Mouse (Mus musculus): Measurements from ENCODE around the gene Bpgm.

Gene Bpgm

DNA sequence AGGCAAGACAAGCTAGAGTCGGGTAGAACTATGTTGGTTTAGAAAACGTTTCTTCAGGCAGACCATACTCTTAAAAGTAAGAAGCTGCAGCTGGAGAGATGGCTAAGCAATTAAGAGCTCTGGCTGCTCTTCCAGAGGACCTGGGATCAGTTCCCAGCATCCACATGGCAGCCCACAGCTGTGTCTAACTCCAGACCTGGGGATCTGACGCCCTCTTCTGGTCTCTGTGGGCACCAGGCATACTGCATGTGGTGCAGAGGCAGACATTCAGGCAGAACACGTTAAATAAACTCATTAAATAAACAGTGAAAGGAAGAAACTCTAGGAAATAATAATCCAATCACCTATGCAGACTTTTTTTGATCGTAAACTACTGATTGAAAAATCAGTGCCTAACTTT lies 7.4 kb downstream of the Bpgm start:
- ATAC-seq (ENCODE audit: insufficient number of reproducible peaks, low FRiP score, low TSS enrichment): no peak

DNA sequence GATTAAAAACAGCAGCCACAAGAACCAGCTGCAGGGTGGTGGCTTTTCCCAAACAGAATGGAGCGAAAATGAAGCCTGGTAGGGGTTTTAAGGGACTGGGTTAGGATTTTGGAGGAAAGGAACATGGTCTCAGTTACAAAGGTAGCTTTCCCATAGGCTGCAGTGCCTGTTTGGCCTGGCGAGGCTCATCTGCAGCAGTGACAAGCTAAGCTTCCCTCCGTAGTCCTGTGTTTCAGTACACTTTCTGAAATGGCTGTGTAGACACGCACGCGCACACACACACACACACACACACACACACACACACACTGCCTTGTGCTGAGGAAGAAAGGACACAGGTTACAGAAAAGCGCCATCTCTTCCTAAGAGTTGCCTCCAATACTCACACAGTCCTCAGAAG lies 7.8 kb downstream of the Bpgm start:
- no peak for ATAC-seq (ENCODE audit: insufficient number of reproducible peaks, low FRiP score, low TSS enrichment)

DNA sequence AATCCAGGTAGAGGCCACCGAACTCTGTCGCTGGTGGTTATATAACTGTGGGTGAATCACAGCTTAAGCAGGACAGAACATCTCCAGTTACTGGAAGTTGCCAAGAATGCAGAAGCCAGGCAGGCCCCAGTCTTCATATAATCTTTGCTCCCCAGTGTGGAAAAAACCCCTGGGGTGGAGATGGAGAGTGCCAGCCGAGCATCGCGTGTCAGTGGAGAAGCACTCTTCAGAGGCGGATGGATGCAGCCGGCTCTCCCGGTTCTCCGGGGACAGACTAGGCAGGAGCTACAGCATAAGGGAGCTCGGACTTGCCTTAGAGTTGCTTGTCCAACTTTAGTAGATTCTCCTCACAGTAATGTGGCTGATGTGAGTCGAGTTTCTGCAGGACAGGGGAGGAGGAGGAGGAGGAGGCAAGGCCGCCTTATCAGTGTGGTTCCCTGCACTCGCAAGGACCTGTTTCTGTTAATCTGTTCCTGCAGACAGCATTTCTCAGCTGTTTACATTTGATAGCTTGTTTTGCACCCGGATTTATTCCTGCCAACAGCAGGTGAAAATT lies 10.1 kb downstream of the Bpgm start:
- ATAC-seq (ENCODE audit: insufficient number of reproducible peaks, low FRiP score, low TSS enrichment): 0 out of 2 replicates have a peak, but pooled peaks have one; percentile 56

DNA sequence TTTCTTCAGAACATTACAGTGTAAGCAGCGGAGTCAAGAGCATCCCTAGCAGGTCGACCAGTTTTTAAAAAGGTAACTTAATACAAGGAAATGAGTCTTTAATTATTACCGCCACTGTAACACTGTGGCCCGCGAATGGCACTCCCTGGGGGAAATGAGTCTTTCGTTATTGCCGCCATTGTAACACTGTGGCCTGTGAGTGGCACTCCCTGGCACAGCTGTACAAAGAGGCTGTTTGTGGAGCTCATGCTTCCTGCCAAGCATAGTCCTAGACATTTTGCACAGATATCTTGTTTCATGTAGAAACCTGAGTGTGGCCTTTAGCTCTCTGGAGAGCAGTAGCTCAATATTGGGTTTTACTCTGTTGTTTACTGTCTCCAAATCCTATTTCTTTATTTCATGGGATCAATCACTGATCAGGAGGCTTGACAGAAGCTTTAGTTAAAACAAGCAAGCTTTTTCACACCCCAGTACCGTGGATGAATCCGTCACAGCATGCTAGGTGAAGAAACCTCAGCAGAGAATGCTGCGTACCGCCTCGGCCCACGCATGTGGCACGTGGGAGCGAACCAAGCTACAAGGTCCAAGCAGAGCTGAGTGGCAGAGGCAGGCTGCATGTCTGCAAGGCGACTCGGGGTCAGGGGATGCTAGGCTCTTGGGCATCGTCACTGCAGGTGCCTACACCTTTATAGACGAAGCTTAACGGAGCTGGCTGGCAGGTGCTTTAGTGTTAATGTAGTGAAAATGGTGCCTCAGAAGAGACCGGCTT lies 17.5 kb downstream of the Bpgm start:
- no peak for ATAC-seq (ENCODE audit: insufficient number of reproducible peaks, low FRiP score, low TSS enrichment)

DNA sequence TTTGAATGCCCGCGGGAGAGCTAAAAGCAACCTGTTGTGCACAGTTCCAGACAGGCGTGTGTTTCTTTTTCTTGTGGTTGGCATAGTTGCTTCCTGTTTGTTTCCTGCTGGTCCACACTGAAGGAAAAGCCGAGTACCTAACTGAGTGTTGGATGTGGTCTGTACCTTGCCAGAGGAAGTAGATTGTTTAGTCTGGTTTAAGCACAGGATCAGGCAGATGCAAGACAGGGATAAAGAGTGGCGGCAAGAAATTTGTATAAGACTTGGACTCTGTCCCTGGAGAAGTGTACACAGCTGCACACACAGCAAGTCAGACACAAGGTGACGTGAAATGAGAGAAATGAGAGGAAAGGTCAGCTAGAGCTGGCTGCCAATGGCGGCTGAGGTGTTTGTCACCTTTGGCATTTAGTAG lies 19.1 kb downstream of the Bpgm start:
- ATAC-seq (ENCODE audit: insufficient number of reproducible peaks, low FRiP score, low TSS enrichment): no peak

DNA sequence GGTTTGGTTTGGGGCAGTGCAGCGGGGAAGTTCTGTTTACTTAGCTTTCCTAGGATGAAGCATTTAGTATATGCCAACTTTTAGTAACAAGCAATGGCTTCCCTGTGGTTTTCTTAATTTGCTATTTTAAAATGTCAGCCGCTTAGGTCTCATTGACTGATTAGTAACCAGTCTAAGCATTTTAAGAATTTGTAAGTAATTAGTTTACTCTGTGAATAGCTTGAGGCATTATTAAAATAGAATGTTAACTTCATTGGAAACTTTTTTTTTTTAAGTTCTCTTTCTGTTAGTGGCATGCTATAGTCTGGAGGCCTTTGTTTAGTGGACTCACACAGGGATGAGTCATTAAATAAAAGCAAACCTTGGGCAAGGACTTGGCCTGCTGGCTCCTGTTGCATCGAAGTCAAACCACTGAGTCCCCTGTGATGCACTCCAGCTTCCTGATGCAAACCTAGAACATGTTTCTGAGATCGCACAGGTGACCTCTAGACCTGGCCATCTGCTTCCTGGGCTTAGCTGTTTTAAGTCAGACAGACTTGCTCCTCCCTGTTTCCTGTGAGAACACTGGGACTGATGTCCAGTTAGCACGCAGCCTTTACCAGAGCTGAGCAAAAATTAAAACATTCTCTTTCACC lies 22.1 kb downstream of the Bpgm start:
- no peak for ATAC-seq (ENCODE audit: insufficient number of reproducible peaks, low FRiP score, low TSS enrichment)

DNA sequence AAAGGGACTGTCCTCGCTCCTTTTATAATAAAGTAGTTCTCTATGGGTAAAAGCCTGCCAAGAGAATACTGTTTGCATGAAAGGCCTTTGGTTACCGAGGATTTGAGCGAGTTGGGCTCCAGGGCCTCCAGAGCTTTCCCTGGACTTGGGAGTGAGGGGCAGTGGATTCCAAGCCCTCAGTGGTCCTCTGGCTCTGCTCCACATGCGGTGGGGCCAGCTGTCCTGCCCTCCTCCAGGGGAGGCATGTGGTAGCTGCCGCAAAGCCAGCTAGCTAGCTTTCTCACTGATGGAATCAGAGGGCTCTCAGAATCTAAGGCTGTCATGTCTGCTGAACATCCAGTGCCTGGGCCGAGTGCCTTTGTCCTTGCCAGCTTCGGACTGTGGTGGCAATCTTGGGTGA lies 26.3 kb downstream of the Bpgm start:
- ATAC-seq (ENCODE audit: insufficient number of reproducible peaks, low FRiP score, low TSS enrichment): 0 out of 2 replicates have a peak, but pooled peaks have one; percentile 29

DNA sequence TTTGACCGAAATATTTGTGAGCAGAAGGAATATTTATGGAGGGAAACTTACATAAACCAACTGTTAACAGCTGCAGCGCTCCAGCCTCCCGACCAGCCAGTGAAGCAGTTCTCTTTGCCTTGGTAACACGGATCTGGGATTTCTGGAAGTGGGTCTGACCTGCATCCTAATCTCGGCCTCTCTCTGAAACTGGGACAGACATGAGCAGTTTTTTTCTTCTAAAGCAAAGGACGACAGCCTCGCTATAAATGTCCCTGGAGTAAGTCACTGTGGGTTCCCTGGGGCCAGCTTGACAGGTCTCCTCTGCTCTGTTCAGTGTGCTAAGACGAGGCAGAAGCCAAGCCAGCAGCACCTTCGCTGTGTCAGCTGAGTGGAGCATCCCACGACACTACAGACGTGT lies 29.9 kb downstream of the Bpgm start:
- peak; percentile 59; the same call in 1 of the 2 replicates for ATAC-seq (ENCODE audit: insufficient number of reproducible peaks, low FRiP score, low TSS enrichment)

DNA sequence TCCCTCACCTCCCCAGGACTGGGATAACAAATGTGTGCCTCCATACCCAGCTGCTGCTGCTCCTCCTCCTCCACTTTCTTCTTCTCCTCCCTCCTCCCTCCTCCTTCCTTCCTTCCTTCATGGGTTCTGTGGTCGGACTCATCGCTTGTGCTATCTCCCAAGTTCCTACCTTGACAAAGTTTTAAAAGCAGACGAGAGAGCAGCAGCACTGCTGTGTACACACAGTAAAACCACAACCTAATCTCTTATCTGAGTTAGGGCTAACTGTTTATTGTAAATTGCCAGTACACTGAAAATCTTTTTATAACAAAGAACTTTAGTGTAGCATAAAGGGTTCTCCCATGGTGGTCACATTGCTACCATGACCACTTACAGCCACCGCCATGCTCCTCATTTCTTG lies 31.6 kb downstream of the Bpgm start:
- ATAC-seq (ENCODE audit: insufficient number of reproducible peaks, low FRiP score, low TSS enrichment): no peak

DNA sequence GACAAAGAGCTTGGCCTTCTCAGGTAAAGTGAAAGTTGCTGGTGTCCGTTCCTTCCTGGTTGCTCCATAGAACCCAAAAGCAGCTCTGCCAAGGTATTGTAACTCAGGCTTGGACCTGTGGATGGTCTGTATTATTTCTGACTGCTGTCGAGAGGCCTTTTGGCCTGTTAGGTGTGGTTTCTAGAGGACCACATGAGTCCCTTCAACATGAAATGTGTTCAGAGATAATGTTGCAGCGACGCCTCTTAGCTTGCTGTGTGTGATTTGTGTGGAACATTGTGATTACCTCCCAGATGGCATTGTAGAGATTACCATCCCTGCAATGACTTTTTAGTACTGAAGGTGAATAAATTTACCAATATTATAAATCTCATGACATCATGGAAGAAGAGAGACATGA lies 32.0 kb downstream of the Bpgm start:
- no peak for ATAC-seq (ENCODE audit: insufficient number of reproducible peaks, low FRiP score, low TSS enrichment)

DNA sequence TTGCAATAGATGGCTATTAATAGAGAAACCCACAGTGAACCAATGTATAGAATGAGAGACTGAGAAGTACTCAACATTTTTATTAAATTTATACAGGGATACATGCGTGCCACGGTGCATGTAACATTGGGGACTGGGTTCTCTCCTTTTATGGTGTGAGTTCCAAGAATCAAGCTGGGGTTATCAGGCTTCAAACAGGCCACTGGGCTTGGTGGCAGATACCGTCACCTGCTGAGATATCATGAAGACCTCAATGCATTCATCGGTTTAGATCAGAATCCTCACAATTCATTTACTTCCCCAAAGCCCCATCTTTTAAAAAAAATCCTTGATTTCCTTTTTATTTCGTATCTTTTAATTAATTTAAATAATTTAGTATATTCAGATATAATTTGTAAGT lies 34.3 kb downstream of the Bpgm start:
- no peak for ATAC-seq (ENCODE audit: insufficient number of reproducible peaks, low FRiP score, low TSS enrichment)

DNA sequence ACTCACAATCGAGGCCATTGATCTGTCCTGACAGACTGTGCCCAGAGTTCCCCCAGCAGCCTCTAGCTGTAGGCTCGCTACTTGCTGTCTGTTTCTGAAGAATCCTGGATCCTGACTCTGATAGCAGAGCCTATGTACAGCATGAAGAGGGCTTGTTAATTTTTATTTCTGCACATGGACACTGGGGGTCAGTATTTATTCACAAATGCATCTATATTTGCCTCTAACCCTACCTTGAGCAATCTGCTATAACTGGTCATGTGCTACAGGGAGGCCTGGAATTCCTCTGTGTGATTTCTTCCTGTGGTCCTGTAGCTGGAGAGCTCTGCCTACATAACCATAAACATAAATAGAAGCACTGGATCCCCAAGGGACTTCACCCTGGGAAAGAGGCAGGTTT lies 35.4 kb downstream of the Bpgm start:
- peak; percentile 69; the same call in 1 of the 2 replicates for ATAC-seq (ENCODE audit: insufficient number of reproducible peaks, low FRiP score, low TSS enrichment)

DNA sequence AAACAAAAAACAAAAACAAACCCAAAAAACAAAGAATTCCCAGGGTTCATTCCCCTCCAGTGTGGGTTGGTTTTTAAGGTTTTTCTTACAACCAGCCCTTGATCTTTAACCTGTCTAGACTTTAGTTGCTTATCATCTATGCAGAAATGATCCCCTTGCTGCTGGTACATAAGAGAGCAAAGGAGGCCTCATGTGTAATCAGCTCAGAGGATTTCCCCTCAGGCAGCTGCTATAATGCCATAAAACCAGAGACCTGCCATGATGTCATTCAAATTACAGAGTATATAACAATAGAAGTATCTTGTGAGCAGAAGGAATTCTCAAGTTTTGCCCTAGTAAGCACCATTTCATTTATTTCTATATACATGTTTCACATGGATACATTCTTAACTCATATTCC lies 36.7 kb downstream of the Bpgm start:
- ATAC-seq (ENCODE audit: insufficient number of reproducible peaks, low FRiP score, low TSS enrichment): no peak

DNA sequence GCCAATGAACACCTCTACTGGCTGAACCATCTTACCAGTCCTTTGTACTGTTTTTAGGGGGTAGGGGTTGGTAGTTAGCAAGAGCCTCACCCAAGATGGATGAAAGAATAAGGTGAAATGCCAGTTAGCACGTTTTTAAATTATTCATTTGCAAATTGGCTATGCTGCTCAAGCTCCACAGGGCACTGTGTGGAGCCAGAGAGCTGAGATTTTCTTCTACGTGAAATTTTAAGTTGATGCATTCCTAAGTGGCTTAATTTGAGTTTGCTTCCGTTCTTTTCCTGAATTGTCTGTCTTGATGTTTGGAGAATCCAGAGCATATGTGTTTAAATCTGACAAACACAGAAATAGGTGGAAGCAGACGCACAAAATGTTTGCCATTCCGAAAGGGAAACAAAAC lies 38.6 kb downstream of the Bpgm start:
- ATAC-seq (ENCODE audit: insufficient number of reproducible peaks, low FRiP score, low TSS enrichment): no peak

DNA sequence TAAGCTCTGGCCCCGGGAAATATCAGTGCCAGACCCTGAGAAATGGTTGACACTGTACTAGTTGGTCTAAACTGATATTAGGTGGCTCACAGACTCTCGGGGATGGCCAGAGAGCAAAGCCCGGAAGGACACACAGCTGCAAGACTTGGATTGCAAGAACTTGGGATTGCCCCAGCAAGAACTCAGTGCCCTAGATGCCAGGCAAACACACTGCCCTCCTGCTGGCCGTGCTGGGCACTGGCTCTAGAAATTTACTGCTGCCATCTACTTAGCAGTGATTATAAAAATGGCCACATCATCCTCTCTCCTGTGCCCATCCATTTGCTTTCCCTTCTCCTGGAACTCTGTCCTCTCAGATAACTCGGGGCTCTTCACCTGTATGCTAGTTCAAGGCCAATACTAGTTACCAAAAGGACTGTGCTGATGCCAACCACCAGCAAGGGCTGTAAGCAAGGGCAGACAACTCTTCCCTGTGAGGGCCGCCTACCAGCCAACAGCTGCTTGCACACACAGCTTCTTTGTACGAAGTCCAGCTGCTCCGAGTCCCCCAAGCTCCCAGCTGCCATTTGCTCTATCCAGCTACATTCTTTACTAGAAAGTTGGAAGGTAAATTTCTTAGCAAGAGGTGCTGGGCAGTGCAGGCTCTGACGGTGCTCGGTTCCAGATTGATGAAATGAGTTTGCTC lies 39.2 kb downstream of the Bpgm start:
- no peak for ATAC-seq (ENCODE audit: insufficient number of reproducible peaks, low FRiP score, low TSS enrichment)

DNA sequence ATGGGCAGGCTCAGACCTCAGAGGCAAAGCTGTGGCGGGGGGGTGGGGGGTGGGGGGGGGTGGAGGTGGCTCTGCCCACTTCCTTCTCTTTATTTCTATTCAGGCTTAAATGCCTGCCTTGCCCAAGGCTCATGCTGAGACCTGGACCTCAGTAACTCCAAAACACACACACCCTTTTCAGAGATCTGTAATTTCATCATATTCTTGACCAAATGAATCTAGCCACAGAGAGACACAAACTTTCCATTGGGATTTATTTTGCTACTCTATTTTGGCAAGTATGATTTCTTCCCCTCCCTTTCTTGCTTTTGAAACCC lies 39.7 kb downstream of the Bpgm start:
- ATAC-seq (ENCODE audit: insufficient number of reproducible peaks, low FRiP score, low TSS enrichment): no peak

DNA sequence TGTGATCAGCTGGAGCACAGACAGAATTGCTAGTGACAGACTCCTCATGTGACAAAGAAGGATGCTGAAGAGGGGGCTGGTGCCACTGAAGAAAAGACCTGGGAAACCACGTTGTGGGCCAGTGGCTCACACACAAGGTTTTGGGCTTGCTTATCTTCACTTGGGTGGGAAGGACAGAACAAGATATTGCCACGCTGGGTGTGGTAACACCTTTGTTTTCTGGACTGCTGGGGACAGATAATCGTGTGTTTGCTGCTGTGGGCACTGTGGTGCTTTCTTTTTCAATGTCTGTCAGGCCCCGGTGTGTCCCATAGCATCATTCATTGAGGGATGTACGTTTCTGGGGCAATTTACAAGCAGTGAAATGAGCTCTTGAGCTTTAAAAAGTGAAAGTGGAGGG lies 41.7 kb downstream of the Bpgm start:
- ATAC-seq (ENCODE audit: insufficient number of reproducible peaks, low FRiP score, low TSS enrichment): no peak

DNA sequence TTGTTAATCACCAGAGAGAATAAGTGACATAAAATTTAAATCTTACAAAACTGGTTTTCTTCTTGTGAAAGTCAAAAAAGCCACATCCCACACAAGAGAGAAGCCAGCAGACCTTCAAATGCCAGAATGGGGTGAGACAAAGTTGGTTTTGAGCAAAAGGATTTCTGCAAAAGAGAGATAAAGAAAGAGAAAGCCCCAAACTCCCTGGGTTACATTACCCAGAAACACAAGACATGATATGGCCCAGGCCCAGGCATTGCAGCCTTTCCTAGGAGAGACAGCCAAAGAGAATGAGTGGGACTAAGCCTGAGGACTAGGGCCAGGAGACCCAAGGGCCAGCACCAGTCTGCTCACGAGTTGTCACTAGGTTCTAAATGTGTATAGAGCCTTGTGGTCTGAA lies 43.1 kb downstream of the Bpgm start:
- no peak for ATAC-seq (ENCODE audit: insufficient number of reproducible peaks, low FRiP score, low TSS enrichment)

DNA sequence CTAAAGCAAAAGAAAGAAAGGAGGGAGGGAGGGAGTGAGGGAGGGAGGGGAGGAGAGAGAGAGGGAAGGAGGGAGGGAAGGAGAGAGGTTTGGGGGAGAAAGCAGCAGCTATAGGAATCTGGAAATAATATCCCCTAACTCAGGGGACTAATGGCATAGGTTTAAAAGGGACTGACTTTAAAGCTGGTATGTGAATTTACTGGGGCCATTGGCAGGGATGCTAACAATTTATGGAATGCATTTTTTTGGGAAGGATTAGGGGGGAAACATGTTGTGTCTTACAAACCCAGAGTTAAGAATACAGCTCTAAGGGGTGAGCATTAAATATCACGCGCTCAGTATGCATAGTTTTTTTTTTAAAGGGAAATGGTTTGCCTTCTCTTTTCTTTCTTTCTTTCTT lies 44.5 kb downstream of the Bpgm start:
- no peak for ATAC-seq (ENCODE audit: insufficient number of reproducible peaks, low FRiP score, low TSS enrichment)

DNA sequence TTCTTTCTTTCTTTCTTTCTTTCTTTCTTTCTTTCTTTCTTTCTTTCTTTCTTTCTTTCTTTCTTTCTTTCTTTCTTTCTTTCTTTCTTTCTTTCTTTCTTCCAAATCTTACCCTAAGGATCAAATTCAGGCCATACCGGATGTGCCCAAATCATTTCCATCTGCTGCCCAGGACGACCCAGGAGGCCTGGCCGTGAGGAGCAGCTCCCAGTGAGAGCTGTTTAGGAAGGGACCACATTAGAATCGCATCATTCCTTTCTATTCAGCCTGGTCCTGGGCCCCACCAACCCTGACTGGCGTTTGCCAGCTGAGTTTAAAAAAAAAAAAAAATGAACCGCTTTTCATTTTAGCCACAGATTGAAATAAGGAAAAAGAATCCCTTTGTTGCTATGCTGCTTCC lies 44.9 kb downstream of the Bpgm start:
- ATAC-seq (ENCODE audit: insufficient number of reproducible peaks, low FRiP score, low TSS enrichment): no peak

DNA sequence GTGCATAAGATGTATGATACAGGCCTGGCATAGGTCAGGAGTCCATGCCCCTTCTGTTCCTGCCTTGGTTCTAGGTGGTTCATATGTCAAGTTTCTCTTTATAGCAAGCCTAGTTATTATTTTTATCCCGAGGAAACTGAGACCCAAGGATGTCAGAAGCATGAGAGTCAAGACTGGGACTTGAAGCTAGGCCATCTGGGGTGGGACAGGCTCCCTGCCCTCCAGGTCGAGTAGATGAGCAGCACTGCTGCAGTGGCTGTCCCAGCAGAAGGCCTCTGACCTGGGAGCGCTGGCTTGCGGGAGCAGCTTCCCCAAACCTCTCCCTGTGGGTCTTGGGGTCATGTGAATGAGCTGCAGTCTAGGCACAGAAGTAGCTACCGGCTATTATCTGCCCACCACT lies 47.5 kb downstream of the Bpgm start:
- no peak for ATAC-seq (ENCODE audit: insufficient number of reproducible peaks, low FRiP score, low TSS enrichment)
